Mouse (Mus musculus) neural tube, embryonic 11.5 days (tissue): Measurements from ENCODE around the gene Med28. TPM values are rescaled to one million over a fixed set of nuclear protein-coding genes. Genes with fewer than 3 reads are reported as not detected.

ENCODE experiments used
- ATAC-seq: fragments of 200-750 bp; cut with Nextera tagmentation; 2 replicates; pipeline ENCODE4 v1.8.0; 2017; ENCODE audit warnings: moderate number of reproducible peaks, mild to moderate bottlenecking, moderate TSS enrichment, moderate library complexity; ENCODE audit not compliant: insufficient read depth, low FRiP score, low TSS enrichment
- DNase-seq: peaks from one replicate; pipeline ENCODE4 v3.0.0-alpha.2; 2015; ENCODE audit warnings: low spot score
- H3K27ac ChIP-seq: fragments of 300-500 bp; sonication (generic); 2 replicates; pipeline ENCODE4 v1.5.1; 2014; ENCODE audit warnings: low read depth, mild to moderate bottlenecking, low read length
- H3K27me3 ChIP-seq: fragments of 300-500 bp; sonication (generic); 2 replicates; pipeline ENCODE4 v1.6.1; 2014; ENCODE audit warnings: mild to moderate bottlenecking, low read length, mixed read lengths; ENCODE audit not compliant: control insufficient read depth, insufficient read depth
- H3K36me3 ChIP-seq: fragments of 300-500 bp; sonication (generic); 2 replicates; pipeline ENCODE4 v1.6.1; 2014; ENCODE audit warnings: mild to moderate bottlenecking, low read length, moderate library complexity, mixed read lengths; ENCODE audit not compliant: control insufficient read depth, insufficient read depth
- H3K4me1 ChIP-seq: fragments of 300-500 bp; sonication (generic); 2 replicates; pipeline ENCODE4 v1.6.1; 2014; ENCODE audit warnings: low read length, mixed read lengths; ENCODE audit not compliant: control insufficient read depth, insufficient read depth
- H3K4me2 ChIP-seq: fragments of 300-500 bp; sonication (generic); 2 replicates; pipeline ENCODE4 v1.6.1; 2014; ENCODE audit warnings: low read depth, mild to moderate bottlenecking, moderate library complexity
- H3K4me3 ChIP-seq: fragments of 300-500 bp; sonication (generic); 2 replicates; pipeline ENCODE4 v1.5.1; 2014; ENCODE audit warnings: low read depth, low read length
- H3K9ac ChIP-seq: fragments of 300-500 bp; sonication (generic); 2 replicates; pipeline ENCODE4 v1.6.1; 2014; ENCODE audit warnings: mild to moderate bottlenecking, low read length
- H3K9me3 ChIP-seq: fragments of 300-500 bp; sonication (generic); 2 replicates; pipeline ENCODE4 v1.6.1; 2016; ENCODE audit warnings: low read length; ENCODE audit not compliant: control insufficient read depth
- WGBS: fragments of 180-500 bp; shearing (Covaris S2); extraction: QIAGEN DNeasy Blood & Tissue Kit; methylation state at CpG from one replicate; pipeline ENCODE4 v1.1.7; 2014; 5-methylcytosine and 5-hydroxymethylcytosine counted together
- polyA plus RNA-seq: library from polyadenylated mRNA; unstranded; fragments of >200 nt; fragmentation: Nextera tagmentation; extraction: Ambion mirVana; gene quantifications from 2 replicates; pipeline ENCODE4 v1.2.1, GENCODE M21; 2014

Gene Med28
- polyA plus RNA-seq, 1 experiment from 2014 or later = 281 TPM

GRCm38 (mm10) chr5:45521601-45522000, 1.6 kb downstream of the Med28 start:
- Histone ChIP-seq H3K27ac (no peak overlapping the region), H3K4me1 (peaks cover 3% of the 10 kb centered on the region; the same call in 1 of the 2 replicates), H3K4me2 (peak overlapping the region; percentile 75; the same call in 1 of the 2 replicates), H3K36me3 (no peaks in the 10 kb centered on the region), H3K9ac (no peak overlapping the region), H3K4me3 (0 out of 2 replicates have a peak overlapping the region, but pooled peaks have one; percentile 69), H3K27me3 (no peaks in the 10 kb centered on the region), H3K9me3 (no peaks in the 10 kb centered on the region)
- WGBS = 95% methylated on average over 6 of the region's 6 CpGs
- ATAC-seq = no peak
- no peak for DNase-seq

GRCm38 (mm10) chr5:45525101-45525500, 5.1 kb downstream of the Med28 start:
- 94% methylated on average over 10 of the region's 10 CpGs for WGBS
- no peak for ATAC-seq

DNA sequence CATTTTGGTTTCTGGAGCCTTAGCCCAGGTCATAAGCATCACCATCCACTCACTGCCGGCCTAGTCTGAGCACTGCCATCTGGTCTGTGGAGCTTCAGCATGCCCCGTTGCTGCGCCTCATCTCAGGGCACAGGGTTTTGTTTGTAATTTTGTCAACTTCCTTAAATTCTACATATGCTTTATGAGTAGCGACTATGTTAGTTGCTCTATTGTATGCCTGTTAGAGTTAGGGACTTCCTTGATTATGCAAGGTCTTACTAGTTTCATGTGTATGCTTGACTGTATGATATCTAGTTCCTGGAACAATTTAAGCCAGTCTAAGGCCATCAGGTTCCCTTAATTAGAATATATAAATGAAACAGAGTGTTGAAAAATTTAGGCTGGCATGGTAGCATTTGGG, 6.3 kb downstream of the Med28 start:
- peaks cover 5% of the 10 kb centered on the region for H3K36me3 ChIP-seq

More at GRCm38 (mm10) chr5:45525101-45525500, 5.1 kb downstream of the Med28 start:
- H3K36me3 ChIP-seq = peaks cover 5% of the 10 kb centered on the region
- H3K4me3 ChIP-seq = no peak overlapping the region
- H3K27ac ChIP-seq = no peak overlapping the region
- peaks cover 3% of the 10 kb centered on the region; the same call in 1 of the 2 replicates for H3K4me1 ChIP-seq
- H3K9me3 ChIP-seq = no peaks in the 10 kb centered on the region
- no peak for DNase-seq
- H3K27me3 ChIP-seq = no peaks in the 10 kb centered on the region
- no peak overlapping the region for H3K9ac ChIP-seq
- no peak overlapping the region for H3K4me2 ChIP-seq

GRCm38 (mm10) chr5:45529696-45530095, 9.7 kb downstream of the Med28 start:
- Histone ChIP-seq H3K9me3 (no peaks in the 10 kb centered on the region), H3K36me3 (peaks cover 5% of the 10 kb centered on the region), H3K4me1 (no peaks in the 10 kb centered on the region), H3K27me3 (no peaks in the 10 kb centered on the region), H3K4me2 (no peak overlapping the region), H3K9ac (no peak overlapping the region), H3K4me3 (no peak overlapping the region), H3K27ac (no peak overlapping the region)
- DNase-seq = peak; percentile 36
- ATAC-seq = no peak
- 91% methylated on average over 3 of the region's 3 CpGs for WGBS

More for the DNA sequence above, 6.3 kb downstream of the Med28 start:
- H3K4me2 ChIP-seq = no peak overlapping the region
- no peaks in the 10 kb centered on the region for H3K27me3 ChIP-seq
- H3K9me3 ChIP-seq = no peaks in the 10 kb centered on the region
- no peaks in the 10 kb centered on the region for H3K4me1 ChIP-seq
- no peak overlapping the region for H3K27ac ChIP-seq
- 94% methylated on average over 4 of the region's 4 CpGs for WGBS
- no peak overlapping the region for H3K9ac ChIP-seq
- ATAC-seq (no peak), DNase-seq (no peak)
- no peak overlapping the region for H3K4me3 ChIP-seq

DNA sequence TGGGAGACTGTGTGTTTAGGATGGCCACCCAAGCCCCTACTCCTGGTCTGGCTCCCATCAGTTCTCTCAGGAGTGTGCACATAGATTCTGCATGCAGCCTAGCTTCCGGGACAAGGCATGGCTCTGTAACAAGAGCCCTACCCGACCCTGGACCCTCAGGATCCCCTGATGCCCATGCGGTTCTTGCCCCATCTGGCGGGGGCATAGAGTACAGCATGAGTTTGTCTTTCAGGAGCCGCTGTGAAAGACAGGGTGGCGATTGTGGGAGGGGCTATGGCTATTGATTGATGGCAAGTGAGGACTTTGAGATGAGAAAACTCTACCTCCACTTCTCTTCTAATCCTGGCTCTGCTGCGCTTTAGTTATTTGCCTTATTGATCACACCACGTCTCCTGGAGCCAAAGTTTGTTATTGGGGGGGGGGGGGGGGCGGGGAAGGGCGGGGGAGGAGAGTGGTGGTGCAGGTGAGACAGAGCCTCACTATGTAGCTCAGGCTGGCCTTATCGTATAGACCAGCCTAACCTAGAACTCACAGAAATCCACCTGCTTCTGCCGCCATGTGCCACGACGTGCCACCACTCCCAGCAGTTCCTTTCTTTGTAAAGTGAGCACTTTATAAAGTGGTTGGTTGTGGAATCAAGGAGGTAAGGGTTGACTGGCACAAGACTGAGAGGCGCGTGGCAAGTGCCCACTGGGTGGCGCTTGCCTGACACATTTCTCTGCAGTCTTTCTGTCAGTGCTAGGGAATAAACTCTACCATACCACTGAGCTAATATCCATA, 14.5 kb downstream of the Med28 start:
- Histone ChIP-seq H3K4me1 (no peaks in the 10 kb centered on the region), H3K36me3 (no peaks in the 10 kb centered on the region; the same call in 1 of the 2 replicates), H3K27ac (no peak overlapping the region), H3K9ac (no peak overlapping the region), H3K4me3 (no peak overlapping the region), H3K9me3 (no peaks in the 10 kb centered on the region), H3K4me2 (no peak overlapping the region), H3K27me3 (no peaks in the 10 kb centered on the region)
- peak; percentile 68 for DNase-seq
- peak; percentile 70 for ATAC-seq
- 4% methylated on average over 15 of the region's 17 CpGs for WGBS

- Histone ChIP-seq H3K4me2 (no peak overlapping the region), H3K9me3 (no peaks in the 10 kb centered on the region), H3K27me3 (no peaks in the 10 kb centered on the region), H3K4me3 (no peak overlapping the region), H3K9ac (no peak overlapping the region), H3K4me1 (no peaks in the 10 kb centered on the region), H3K36me3 (no peaks in the 10 kb centered on the region; the same call in 1 of the 2 replicates), H3K27ac (no peak overlapping the region)
- no peak for DNase-seq
- ATAC-seq = no peak
- 67% methylated on average over 4 of the region's 4 CpGs for WGBS
Observed at GRCm38 (mm10) chr5:45535177-45535576, 15.1 kb downstream of the Med28 start.

- Histone ChIP-seq H3K27me3 (no peaks in the 10 kb centered on the region), H3K9ac (no peak overlapping the region), H3K9me3 (no peaks in the 10 kb centered on the region), H3K27ac (no peak overlapping the region), H3K4me2 (no peak overlapping the region), H3K4me1 (no peaks in the 10 kb centered on the region), H3K4me3 (no peak overlapping the region), H3K36me3 (no peaks in the 10 kb centered on the region)
- ATAC-seq (no peak), DNase-seq (peak; percentile 17)
- WGBS = 63% methylated on average over 10 of the region's 10 CpGs
Observed at GRCm38 (mm10) chr5:45539502-45539901, 19.5 kb downstream of the Med28 start.

DNA sequence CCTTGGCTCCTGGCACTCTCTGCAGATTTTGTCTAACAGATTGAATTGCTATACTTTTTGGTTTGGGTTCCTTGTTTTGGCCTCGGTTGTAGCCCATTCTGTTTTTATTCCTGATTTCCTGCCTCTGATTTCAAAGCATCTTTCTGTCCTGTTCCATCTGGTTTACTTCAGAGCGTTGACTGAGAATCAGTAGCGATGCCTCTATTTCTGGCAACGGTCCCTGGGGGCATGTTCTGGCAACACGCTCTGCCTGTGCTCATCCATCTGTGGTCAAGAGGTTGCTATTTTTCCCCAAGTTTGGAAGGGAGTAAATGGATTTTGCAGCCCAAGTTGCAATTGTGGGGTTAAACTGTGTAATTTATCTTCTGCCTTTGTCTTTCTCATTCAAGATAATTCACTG, 23.3 kb downstream of the Med28 start:
- no peak overlapping the region for H3K4me2 ChIP-seq
- DNase-seq = no peak

DNA sequence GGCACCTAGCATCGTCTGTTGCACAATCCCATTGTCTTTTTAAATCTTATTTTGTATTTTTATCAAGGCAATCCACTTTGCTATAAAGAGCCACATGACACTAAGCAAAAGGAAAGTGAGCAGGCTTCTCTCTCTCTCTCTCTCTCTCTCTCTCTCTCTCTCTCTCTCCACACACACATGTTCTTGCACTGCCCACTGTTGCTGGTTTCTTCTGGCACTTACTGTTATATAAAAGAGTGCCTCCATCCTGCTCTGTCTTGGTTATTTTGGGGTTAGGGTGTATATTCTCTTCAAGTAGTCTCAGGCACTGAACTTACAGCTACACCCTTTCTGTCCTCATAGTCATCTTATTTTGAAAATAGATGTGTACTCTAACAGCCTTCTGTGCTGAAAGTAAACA, 29.6 kb downstream of the Med28 start:
- no peak overlapping the region for H3K4me2 ChIP-seq
- ATAC-seq = no peak
- no peak overlapping the region for H3K4me3 ChIP-seq
- no peaks in the 10 kb centered on the region for H3K4me1 ChIP-seq
- no peaks in the 10 kb centered on the region for H3K9me3 ChIP-seq
- no peak for DNase-seq
- no peaks in the 10 kb centered on the region for H3K36me3 ChIP-seq
- H3K27ac ChIP-seq = no peak overlapping the region
- no peak overlapping the region for H3K9ac ChIP-seq
- H3K27me3 ChIP-seq = no peaks in the 10 kb centered on the region
- WGBS = 86% methylated on average over 1 of the region's 1 CpGs

More for the DNA sequence above, 23.3 kb downstream of the Med28 start:
- no peak for ATAC-seq
- WGBS = 55% methylated on average over 5 of the region's 5 CpGs
- H3K4me1 ChIP-seq = no peaks in the 10 kb centered on the region
- H3K27me3 ChIP-seq = no peaks in the 10 kb centered on the region
- H3K9me3 ChIP-seq = no peaks in the 10 kb centered on the region
- H3K4me3 ChIP-seq = no peak overlapping the region
- no peak overlapping the region for H3K27ac ChIP-seq
- H3K36me3 ChIP-seq = no peaks in the 10 kb centered on the region
- no peak overlapping the region for H3K9ac ChIP-seq
